Mouse (Mus musculus) WW6 (cell line): ENCODE data around the gene Smndc1.
"Not testable (repeated sequence)": the region's sequence is repeated elsewhere in the genome, so short reads cannot be mapped to it uniquely, and the experiment has no call there.

Experiments
- DNase-seq: peaks from one replicate; pipeline ENCODE4 v3.0.0-alpha.2; 2013; ENCODE audit warnings: low read depth, low spot score

Gene Smndc1

GRCm38 (mm10) chr19:53413617-53414380 lies 23.4 kb upstream of the Smndc1 start:
- no peak for DNase-seq

GRCm38 (mm10) chr19:53412149-53412848 lies 21.9 kb upstream of the Smndc1 start:
- DNase-seq: no peak

GRCm38 (mm10) chr19:53409663-53410307 lies 19.4 kb upstream of the Smndc1 start:
- no peak for DNase-seq

GRCm38 (mm10) chr19:53408398-53408797 lies 18.0 kb upstream of the Smndc1 start:
- DNase-seq: no peak

- DNase-seq: no peak
These were observed 17.0 kb upstream of the Smndc1 start for GRCm38 (mm10) chr19:53407350-53407749.

- no peak for DNase-seq
These were observed 15.4 kb upstream of the Smndc1 start for GRCm38 (mm10) chr19:53405810-53406209.

- no peak for DNase-seq
These were observed 14.5 kb upstream of the Smndc1 start for GRCm38 (mm10) chr19:53404837-53405356.

- DNase-seq: no peak
These were observed 13.9 kb upstream of the Smndc1 start for GRCm38 (mm10) chr19:53404219-53404836.

- DNase-seq: no peak
These were observed 12.5 kb upstream of the Smndc1 start for GRCm38 (mm10) chr19:53402741-53403432.

- DNase-seq: no peak
These were observed 10.1 kb upstream of the Smndc1 start for GRCm38 (mm10) chr19:53400332-53401110.

GRCm38 (mm10) chr19:53399213-53399612 lies 8.8 kb upstream of the Smndc1 start:
- DNase-seq: no peak

- DNase-seq: no peak
These were observed 7.3 kb upstream of the Smndc1 start for GRCm38 (mm10) chr19:53397451-53398233.

- DNase-seq: not testable (repeated sequence)
These were observed 5.4 kb upstream of the Smndc1 start for GRCm38 (mm10) chr19:53395805-53396204.

- DNase-seq: not testable (repeated sequence)
These were observed 4.6 kb upstream of the Smndc1 start for GRCm38 (mm10) chr19:53394956-53395355.

- no peak for DNase-seq
These were observed 4.2 kb upstream of the Smndc1 start for GRCm38 (mm10) chr19:53394552-53394951.

- DNase-seq: no peak
These were observed 3.3 kb upstream of the Smndc1 start for GRCm38 (mm10) chr19:53393646-53394045.

- DNase-seq: no peak
These were observed 2.5 kb upstream of the Smndc1 start for GRCm38 (mm10) chr19:53392781-53393343.

GRCm38 (mm10) chr19:53391787-53392186 lies 1.4 kb upstream of the Smndc1 start:
- no peak for DNase-seq

GRCm38 (mm10) chr19:53391386-53391785 lies 1.0 kb upstream of the Smndc1 start:
- no peak for DNase-seq
